Comparison of ENCODE assay signal across 21 mouse cellular contexts in genomic region chr4:126496963-126497362, GRCm38 (mm10). TPM values are rescaled to one million over a fixed set of nuclear protein-coding genes. Genes with fewer than 3 reads are reported as not detected.
DNase-seq lines count a peak whose midpoint lies in the region; ATAC-seq lines count a peak whose summit lies in the region.
"Had no signal": no experiment of that assay in that cellular context is flagged by ENCODE, and none has a peak within 500 bp of the region (broad histone marks: within the 10 kb centered on the region; RNA-seq: fewer than 3 reads in every experiment).

No protein-coding gene starts in this region.

- H3K27me3 ChIP-seq in embryonic facial prominence, embryonic 13.5 days, result no peaks in the 10 kb centered on the region
- H3K27me3 ChIP-seq in embryonic facial prominence, embryonic 10.5 days (replicated peaks; ENCODE audit: low read depth, poor library complexity, severe bottlenecking), result no peaks in the 10 kb centered on the region
- no peaks in the 10 kb centered on the region for H3K27me3 ChIP-seq in embryonic facial prominence, embryonic 14.5 days (replicated peaks; ENCODE audit: control insufficient read depth, insufficient read depth, low read length)
- H3K27me3 ChIP-seq: forebrain, embryonic 12.5 days; liver, embryonic 12.5 days; neural tube, embryonic 13.5 days; Patski had no signal

- 0 out of 2 replicates have a peak overlapping the region, but pooled peaks have one; percentile 36 for H3K27ac ChIP-seq in embryonic facial prominence, embryonic 13.5 days
- no peak overlapping the region for H3K27ac ChIP-seq in embryonic facial prominence, embryonic 10.5 days (replicated peaks)
- H3K27ac ChIP-seq in embryonic facial prominence, embryonic 14.5 days (replicated peaks; ENCODE audit: low read depth, low read length), result peak overlapping the region; percentile 29; the same call in 1 of the 2 replicates
- H3K27ac ChIP-seq: forebrain, embryonic 12.5 days; gastrocnemius, adult 2 months; left cerebral cortex, adult 2 months; liver, embryonic 12.5 days; neural tube, embryonic 13.5 days had no signal

- no peaks in the 10 kb centered on the region for H3K9me3 ChIP-seq in embryonic facial prominence, embryonic 13.5 days
- H3K9me3 ChIP-seq in embryonic facial prominence, embryonic 10.5 days, result no peaks in the 10 kb centered on the region
- H3K9me3 ChIP-seq in embryonic facial prominence, embryonic 14.5 days (ENCODE audit: control insufficient read depth, low read length), result no peaks in the 10 kb centered on the region
- H3K9me3 ChIP-seq: forebrain, embryonic 12.5 days; liver, embryonic 12.5 days; neural tube, embryonic 13.5 days had no signal

- DNase-seq in embryonic facial prominence, embryonic 10.5 days (ENCODE audit: low spot score), result no peak
- peak; percentile 45 for DNase-seq in kidney, adult 9 months
- DNase-seq in kidney, postnatal 10 days, result no peak
- peak; percentile 13 for DNase-seq in embryonic facial prominence, embryonic 14.5 days (ENCODE audit: low spot score)
- peak; percentile 5 to 41 for DNase-seq in kidney, postnatal 36 days
- DNase-seq in retina, embryonic 14.5 days (ENCODE audit: low spot score), result no peak
- DNase-seq in c-Kit-positive CD71-positive TER-119-positive erythroid progenitor cells, embryonic 14.5 days (ENCODE audit: low spot score), result no peak
- DNase-seq: adrenal gland, postnatal 10 days; cerebellum, adult 11 months; cerebellum, postnatal 14 days; gastrocnemius, adult 2 months; heart, postnatal 4 days; left cerebral cortex, postnatal 4 days; midbrain, embryonic 14.5 days had no signal

- H3K4me2 ChIP-seq in embryonic facial prominence, embryonic 13.5 days, result no peak overlapping the region
- H3K4me2 ChIP-seq in embryonic facial prominence, embryonic 14.5 days (ENCODE audit: low read depth, low read length), result no peak overlapping the region
- H3K4me2 ChIP-seq: forebrain, embryonic 12.5 days; liver, embryonic 12.5 days; neural tube, embryonic 13.5 days had no signal

- H3K36me3 ChIP-seq in embryonic facial prominence, embryonic 13.5 days, result peaks cover 13% of the 10 kb centered on the region; the same call in 1 of the 2 replicates
- no peaks in the 10 kb centered on the region for H3K36me3 ChIP-seq in embryonic facial prominence, embryonic 10.5 days (replicated peaks)
- H3K36me3 ChIP-seq in embryonic facial prominence, embryonic 14.5 days (ENCODE audit: control insufficient read depth, insufficient read depth, low read length), result peaks cover 15% of the 10 kb centered on the region
- H3K36me3 ChIP-seq: liver, embryonic 12.5 days had no signal

- 67% methylated on average over 2 of the region's 2 CpGs for WGBS in embryonic facial prominence, embryonic 13.5 days
- 90% methylated on average over 2 of the region's 2 CpGs for WGBS in embryonic facial prominence, embryonic 10.5 days
- WGBS in embryonic facial prominence, embryonic 14.5 days, result 65% methylated on average over 2 of the region's 2 CpGs

- no peak overlapping the region for H3K9ac ChIP-seq in embryonic facial prominence, embryonic 13.5 days
- no peak overlapping the region for H3K9ac ChIP-seq in embryonic facial prominence, embryonic 14.5 days (ENCODE audit: low read depth, low read length)
- H3K9ac ChIP-seq: forebrain, embryonic 12.5 days; liver, embryonic 12.5 days; neural tube, embryonic 13.5 days had no signal

- H3K4me3 ChIP-seq in embryonic facial prominence, embryonic 13.5 days, result no peak overlapping the region
- H3K4me3 ChIP-seq in embryonic facial prominence, embryonic 10.5 days, result no peak overlapping the region
- no peak overlapping the region for H3K4me3 ChIP-seq in embryonic facial prominence, embryonic 14.5 days (ENCODE audit: low read depth, low read length)
- H3K4me3 ChIP-seq: forebrain, embryonic 12.5 days; gastrocnemius, adult 2 months; left cerebral cortex, adult 2 months; liver, embryonic 12.5 days; neural tube, embryonic 13.5 days had no signal

- no peaks in the 10 kb centered on the region for H3K4me1 ChIP-seq in embryonic facial prominence, embryonic 13.5 days
- H3K4me1 ChIP-seq in embryonic facial prominence, embryonic 10.5 days, result no peaks in the 10 kb centered on the region
- H3K4me1 ChIP-seq in embryonic facial prominence, embryonic 14.5 days (ENCODE audit: control insufficient read depth, insufficient read depth, low read length), result no peaks in the 10 kb centered on the region
- H3K4me1 ChIP-seq: forebrain, embryonic 12.5 days; liver, embryonic 12.5 days; neural tube, embryonic 13.5 days had no signal

- no peak for ATAC-seq in embryonic facial prominence, embryonic 13.5 days (ENCODE audit: insufficient number of reproducible peaks, insufficient read depth, low FRiP score, low TSS enrichment, low read depth)
- ATAC-seq in embryonic facial prominence, embryonic 14.5 days (ENCODE audit: low read depth), result no peak
- ATAC-seq: hindbrain, embryonic 16.5 days; liver, embryonic 12.5 days; Patski had no signal

RNA-seq across cellular contexts. Expression of gene Ago1, which starts 28.6 kb away (rescaled TPM):
- polyA plus RNA-seq in embryonic facial prominence, embryonic 13.5 days (2015; fragmentation: Nextera tagmentation; extraction: Ambion mirVana), result 7.4 and 8.1 TPM in 2 replicates
- 6.3 and 6.8 TPM in 2 replicates for polyA plus RNA-seq in embryonic facial prominence, embryonic 10.5 days (2016; fragmentation: Nextera tagmentation; extraction: Ambion mirVana)
- 6.9 and 7.0 TPM in 2 replicates for polyA plus RNA-seq in embryonic facial prominence, embryonic 14.5 days (2014; fragmentation: Nextera tagmentation; extraction: Ambion mirVana)

RNA-seq across cellular contexts. Expression of gene Ago4, which starts 36.3 kb away (rescaled TPM):
- 3.9 and 4.0 TPM in 2 replicates for polyA plus RNA-seq in embryonic facial prominence, embryonic 13.5 days (2015; fragmentation: Nextera tagmentation; extraction: Ambion mirVana)
- polyA plus RNA-seq in embryonic facial prominence, embryonic 10.5 days (2016; fragmentation: Nextera tagmentation; extraction: Ambion mirVana), result 1.3 and 1.6 TPM in 2 replicates
- 2.6 and 2.7 TPM in 2 replicates for polyA plus RNA-seq in embryonic facial prominence, embryonic 14.5 days (2014; fragmentation: Nextera tagmentation; extraction: Ambion mirVana)

RNA-seq across cellular contexts. Expression of gene Clspn, which starts 59.8 kb away (rescaled TPM):
- polyA plus RNA-seq in embryonic facial prominence, embryonic 13.5 days (2015; fragmentation: Nextera tagmentation; extraction: Ambion mirVana), result 48.1 and 49.7 TPM in 2 replicates
- 56.2 and 58.8 TPM in 2 replicates for polyA plus RNA-seq in embryonic facial prominence, embryonic 10.5 days (2016; fragmentation: Nextera tagmentation; extraction: Ambion mirVana)
- 28.0 and 32.5 TPM in 2 replicates for polyA plus RNA-seq in embryonic facial prominence, embryonic 14.5 days (2014; fragmentation: Nextera tagmentation; extraction: Ambion mirVana)

Comparison
In these comparisons a context has a peak if more than half of its experiments do, and no peak if none do; other contexts are left out.
1. DNase-seq: peak in kidney, adult 9 months (single experiment), embryonic facial prominence, embryonic 14.5 days (single experiment) and kidney, postnatal 36 days (2 of 2); none in embryonic facial prominence, embryonic 10.5 days (single experiment), kidney, postnatal 10 days (single experiment), retina, embryonic 14.5 days (single experiment) and c-Kit-positive CD71-positive TER-119-positive erythroid progenitor cells, embryonic 14.5 days (single experiment).